Mouse (Mus musculus): ENCODE data around the gene Dnajc1.

- TF ChIP-seq CTCF (conservative IDR thresholded peaks at IDR 0.05; ENCODE audit: low read length): no peak
- no peak for TF ChIP-seq POU5F1 (IDR thresholded peaks at IDR 0.05; ENCODE audit: borderline replicate concordance, low read length)
Measured at GRCm38 (mm10) chr2:18160992-18161391, 231.6 kb downstream of the Dnajc1 start.

All from E14TG2a.4 (cell line).